Mouse (Mus musculus) MEL (cell line): ENCODE measurements around the gene Tnnt2. TPM values are rescaled to one million over a fixed set of nuclear protein-coding genes. Genes with fewer than 3 reads are reported as not detected.

Experiments
- DNase-seq: peaks from one replicate; pipeline ENCODE4 v3.0.0; 2011; ENCODE audit warnings: low read depth, low spot score
- H3K27ac ChIP-seq: 2 replicates; pipeline ENCODE4 v1.5.1; 2012; ENCODE audit warnings: low read depth, mild to moderate bottlenecking, control low read depth, low read length, moderate library complexity; ENCODE audit not compliant: control insufficient read depth
- H3K27me3 ChIP-seq, 2 experiments: fragments of 150-350 bp in 1 of 2; sonication (generic) in 1 of 2; 2 replicates each; pipeline ENCODE4 v1.6.1; 2012; ENCODE audit warnings: low read length in 2 of 2, mild to moderate bottlenecking in 2 of 2, improper control_type of control experiment in 1 of 2, moderate library complexity in 1 of 2; ENCODE audit not compliant: insufficient read depth in 2 of 2, control insufficient read depth in 1 of 2
- H3K36me3 ChIP-seq, 2 experiments: 2 replicates each; pipeline ENCODE4 v1.6.1; 2012 to 2014; ENCODE audit warnings: low read length in 2 of 2, improper control_type of control experiment in 1 of 2, inconsistent platforms in 1 of 2, mild to moderate bottlenecking in 1 of 2; ENCODE audit not compliant: insufficient read depth in 2 of 2, control insufficient read depth in 1 of 2
- H3K4me1 ChIP-seq, 2 experiments: fragments of 150-350 bp in 1 of 2; sonication (generic) in 1 of 2; 2 replicates each; pipeline ENCODE4 v1.6.1; 2012; ENCODE audit warnings: low read length in 2 of 2, improper control_type of control experiment in 1 of 2, mild to moderate bottlenecking in 1 of 2; ENCODE audit not compliant: insufficient read depth in 2 of 2, control insufficient read depth in 1 of 2
- H3K4me3 ChIP-seq, 2 experiments: fragments of 150-350 bp in 1 of 2; sonication (generic) in 1 of 2; 2 replicates each; pipeline ENCODE4 v1.5.1; 2012; ENCODE audit warnings: low read depth in 2 of 2, low read length in 2 of 2, mild to moderate bottlenecking in 2 of 2, moderate library complexity in 2 of 2, control low read depth in 1 of 2, improper control_type of control experiment in 1 of 2; ENCODE audit not compliant: control insufficient read depth in 1 of 2, insufficient read depth in 1 of 2
- H3K79me2 ChIP-seq: 2 replicates; pipeline ENCODE4 v1.6.1; 2012; ENCODE audit warnings: mild to moderate bottlenecking, low read length, moderate library complexity; ENCODE audit not compliant: control insufficient read depth, poor library complexity, insufficient read depth
- H3K9ac ChIP-seq: 2 replicates; pipeline ENCODE4 v1.6.1; 2012; ENCODE audit warnings: low read depth, mild to moderate bottlenecking, control low read depth, low read length, moderate library complexity; ENCODE audit not compliant: control insufficient read depth, poor library complexity, severe bottlenecking
- H3K9me3 ChIP-seq: fragments of 150-350 bp; sonication (generic); replicated peaks from 2 replicates; pipeline ENCODE4 v1.6.1; 2012; ENCODE audit warnings: mild to moderate bottlenecking, low read length, improper control_type of control experiment, moderate library complexity; ENCODE audit not compliant: insufficient read depth
- CHD1 ChIP-seq: IDR thresholded peaks from 2 replicates; pipeline ENCODE4 v1.6.1; 2012; ENCODE audit warnings: low read depth, mild to moderate bottlenecking, inconsistent platforms, low read length, improper control_type of control experiment
- CHD2 ChIP-seq: IDR thresholded peaks from 2 replicates; pipeline ENCODE4 v1.6.1; 2011; ENCODE audit warnings: low read length, improper control_type of control experiment
- ELF1 ChIP-seq: IDR thresholded peaks from 2 replicates; pipeline ENCODE4 v1.6.1; 2014; ENCODE audit warnings: low read depth, mild to moderate bottlenecking, inconsistent platforms, low read length, improper control_type of control experiment, moderate library complexity
- HCFC1 ChIP-seq: IDR thresholded peaks from 2 replicates; pipeline ENCODE4 v1.6.1; 2012; ENCODE audit warnings: low read depth, mild to moderate bottlenecking, inconsistent platforms, low read length, improper control_type of control experiment, moderate library complexity
- MAX ChIP-seq: IDR thresholded peaks from 2 replicates; pipeline ENCODE4 v1.6.1; 2011; ENCODE audit warnings: low read length, improper control_type of control experiment
- MEF2A ChIP-seq: IDR thresholded peaks from 2 replicates; pipeline ENCODE4 v1.6.1; 2014; ENCODE audit warnings: low read depth, mild to moderate bottlenecking, inconsistent platforms, low read length, improper control_type of control experiment; ENCODE audit not compliant: poor library complexity, insufficient replicate concordance, severe bottlenecking; ENCODE audit errors: extremely low read depth
- MXI1 ChIP-seq: IDR thresholded peaks from 2 replicates; pipeline ENCODE4 v1.6.1; 2011; ENCODE audit warnings: mild to moderate bottlenecking, low read depth, low read length, improper control_type of control experiment
- POLR2A ChIP-seq, 2 experiments: IDR thresholded peaks; 2 replicates each; pipeline ENCODE4 v1.6.1; 2011 to 2012; ENCODE audit warnings: low read length in 2 of 2, mild to moderate bottlenecking in 2 of 2, control low read depth in 1 of 2, improper control_type of control experiment in 1 of 2, low read depth in 1 of 2, moderate library complexity in 1 of 2; ENCODE audit not compliant: control insufficient read depth in 1 of 2, insufficient read depth in 1 of 2, poor library complexity in 1 of 2
- POLR2AphosphoS5 ChIP-seq: IDR thresholded peaks from 2 replicates; pipeline ENCODE4 v1.6.1; 2012; ENCODE audit warnings: low read depth, borderline replicate concordance, mild to moderate bottlenecking, inconsistent platforms, low read length, moderate library complexity, mixed read lengths
- SIN3A ChIP-seq: IDR thresholded peaks from 2 replicates; pipeline ENCODE4 v1.6.1; 2012; ENCODE audit warnings: low read length, improper control_type of control experiment, inconsistent platforms
- TBP ChIP-seq: IDR thresholded peaks from 2 replicates; pipeline ENCODE4 v1.8.0; 2011; ENCODE audit warnings: low read depth, low read length, improper control_type of control experiment
- TCF12 ChIP-seq: IDR thresholded peaks from 2 replicates; pipeline ENCODE4 v1.6.1; 2014; ENCODE audit warnings: low read depth, mild to moderate bottlenecking, inconsistent platforms, low read length, improper control_type of control experiment, moderate library complexity
- UBTF ChIP-seq: IDR thresholded peaks from 2 replicates; pipeline ENCODE4 v1.6.1; 2012; ENCODE audit warnings: low read depth, mild to moderate bottlenecking, inconsistent platforms, low read length, improper control_type of control experiment, moderate library complexity, borderline replicate concordance; ENCODE audit not compliant: insufficient read depth
- USF1 ChIP-seq: IDR thresholded peaks from 2 replicates; pipeline ENCODE4 v1.6.1; 2014; ENCODE audit warnings: low read depth, mild to moderate bottlenecking, inconsistent platforms, low read length, improper control_type of control experiment, moderate library complexity
- ZMIZ1 ChIP-seq: IDR thresholded peaks from 2 replicates; pipeline ENCODE4 v1.6.1; 2012; ENCODE audit warnings: low read depth, mild to moderate bottlenecking, inconsistent platforms, low read length, improper control_type of control experiment, moderate library complexity
- polyA plus RNA-seq, 2 experiments: library from polyadenylated mRNA; stranded (reverse) in 1 of 2; unstranded in 1 of 2; fragments of >175 nt in 1 of 2; fragments of >200 nt in 1 of 2; gene quantifications; 2 replicates each; pipeline versions ENCODE4 v1.2.1 to v1.2.4; 2012; ENCODE audit warnings: low replicate concordance in 2 of 2, low read depth in 1 of 2; ENCODE audit not compliant: insufficient read length in 2 of 2, insufficient read depth in 1 of 2, missing spikeins in 1 of 2
- total RNA-seq: library from RNA; depleted of rRNA; stranded (reverse); fragments of 300-350 nt; gene quantifications from 2 replicates; pipeline ENCODE4 v1.2.3, GENCODE M21; 2012

Gene Tnnt2
- total and polyA plus RNA-seq, 3 experiments = not detected

- TF ChIP-seq TCF12 = no peak
- TF ChIP-seq ZMIZ1 = no peak
- no peak for TF ChIP-seq TBP
- no peak for TF ChIP-seq USF1
- no peak for TF ChIP-seq CHD2
- no peak for TF ChIP-seq MEF2A
- no peak for TF ChIP-seq SIN3A
- H3K36me3 ChIP-seq = no peaks in the 10 kb centered on the region
- H3K27ac ChIP-seq = no peak overlapping the region
- H3K27me3 ChIP-seq = peaks cover 0 to 23% of the 10 kb centered on the region in 2 experiments; a peak in 3 of 4 replicates
- H3K79me2 ChIP-seq = no peaks in the 10 kb centered on the region
- H3K9ac ChIP-seq = no peak overlapping the region
- no peaks in the 10 kb centered on the region for H3K9me3 ChIP-seq
- no peak overlapping the region for H3K4me3 ChIP-seq
- H3K4me1 ChIP-seq = no peaks in the 10 kb centered on the region
- DNase-seq = no peak
Observed at GRCm38 (mm10) chr1:135891424-135892216, 55.5 kb downstream of the Tnnt2 start.

- no peak for DNase-seq
- Histone ChIP-seq H3K27ac (no peak overlapping the region), H3K4me1 (no peaks in the 10 kb centered on the region), H3K9me3 (no peaks in the 10 kb centered on the region), H3K9ac (no peak overlapping the region), H3K79me2 (no peaks in the 10 kb centered on the region), H3K4me3 (no peak overlapping the region), H3K27me3 (peaks cover 3 to 23% of the 10 kb centered on the region in 2 experiments), H3K36me3 (no peaks in the 10 kb centered on the region)
- TF ChIP-seq HCFC1 = no peak
- TF ChIP-seq POLR2AphosphoS5 = no peak
- no peak for TF ChIP-seq MAX
- no peak for TF ChIP-seq MXI1
- no peak for TF ChIP-seq ELF1
- TF ChIP-seq MEF2A = no peak
- TF ChIP-seq CHD1 = no peak
- no peak for TF ChIP-seq USF1
- no peak for TF ChIP-seq UBTF
- no peak for TF ChIP-seq POLR2A (IDR thresholded peaks at IDR 0.05; ENCODE audit: control insufficient read depth in 1 of 2, insufficient read depth in 1 of 2, low read depth in 1 of 2, low read length in 2 of 2, poor library complexity in 1 of 2)
Observed at GRCm38 (mm10) chr1:135892233-135892632, 56.1 kb downstream of the Tnnt2 start.
